Mouse (Mus musculus): ENCODE data around the gene Coq8b. TPM values are rescaled to one million over a fixed set of nuclear protein-coding genes. Genes with fewer than 3 reads are reported as not detected.

Gene Coq8b
- polyA plus RNA-seq (2012; rRNA removed; ENCODE audit: low replicate concordance): 50.2 and 54.2 TPM in 2 replicates

GRCm38 (mm10) chr7:27232781-27233281, at the start of gene Coq8b:
Gene Coq8b, plus strand, starts transcription at chr7:27233023.

GRCm38 (mm10) chr7:27195681-27196611, 36.9 kb upstream of the Coq8b start, which contains the start of the genes BC024978 and Snrpa:
Gene BC024978, plus strand, starts transcription at chr7:27195781.
Gene Snrpa, minus strand, starts transcription at chr7:27196271.

DNA sequence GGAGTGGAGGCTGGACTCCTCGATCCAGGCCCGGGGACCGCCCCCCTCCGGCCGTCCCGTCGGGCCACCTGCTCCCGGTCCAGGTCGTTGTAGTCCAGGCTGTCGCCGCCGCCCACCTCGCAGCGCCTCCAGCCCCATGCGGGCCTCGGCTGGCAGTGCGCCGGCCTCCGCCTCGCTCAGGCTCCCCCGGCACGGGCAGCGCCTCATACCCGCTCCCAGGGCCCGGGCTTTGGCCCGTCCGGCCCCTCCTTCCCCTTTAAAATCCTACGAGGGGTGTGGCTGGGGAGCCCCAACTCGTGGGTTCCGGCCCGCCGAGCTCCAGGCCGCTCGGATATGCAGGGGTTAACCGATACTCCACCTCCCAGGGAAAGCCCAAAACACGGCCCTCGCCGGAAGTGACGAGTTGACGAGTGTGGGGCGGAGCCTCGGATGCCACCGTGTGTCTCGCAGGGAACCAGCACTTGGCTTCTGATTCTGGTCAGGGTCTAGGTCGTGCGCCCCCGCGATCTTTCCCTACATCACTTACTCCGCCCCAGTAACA, 4.5 kb upstream of the Coq8b start, which contains the start of gene Itpkc:
Gene Itpkc, minus strand, starts transcription at position 381 of the 541 bp plus-strand sequence.

GRCm38 (mm10) chr7:27258205-27258899, 25.5 kb downstream of the Coq8b start, which contains the start of gene Numbl:
Gene Numbl, plus strand, starts transcription at chr7:27258433.

Other genes with a start within 250 kb of the Coq8b start
- gene Cyp2a12, start 203.9 kb upstream of the Coq8b start, polyA plus RNA-seq (2012; rRNA removed; ENCODE audit: low replicate concordance): 0.06 and 0.24 TPM in 2 replicates
- 9.0 and 14.8 TPM in 2 replicates for gene Cyp2f2, start 113.1 kb upstream of the Coq8b start, polyA plus RNA-seq (2012; rRNA removed; ENCODE audit: low replicate concordance)
- gene Cyp2t4, start 79.3 kb upstream of the Coq8b start, polyA plus RNA-seq (2012; rRNA removed; ENCODE audit: low replicate concordance): not detected in 2 replicates
- 83.5 and 96.6 TPM in 2 replicates for gene Egln2, start 66.2 kb upstream of the Coq8b start, polyA plus RNA-seq (2012; rRNA removed; ENCODE audit: low replicate concordance)
- gene Rab4b, start 54.1 kb upstream of the Coq8b start, polyA plus RNA-seq (2012; rRNA removed; ENCODE audit: low replicate concordance): 77.9 and 79.4 TPM in 2 replicates
- gene Gm21983, start 51.9 kb upstream of the Coq8b start, polyA plus RNA-seq (2012; rRNA removed; ENCODE audit: low replicate concordance): 0.17 TPM in 1 of 2 replicates, not detected in the other
- gene Mia, start 51.9 kb upstream of the Coq8b start, polyA plus RNA-seq (2012; rRNA removed; ENCODE audit: low replicate concordance): 1.1 TPM in 1 of 2 replicates, not detected in the other
- 20.1 and 21.9 TPM in 2 replicates for gene BC024978, start 37.2 kb upstream of the Coq8b start, polyA plus RNA-seq (2012; rRNA removed; ENCODE audit: low replicate concordance)
- gene Snrpa, start 36.8 kb upstream of the Coq8b start, polyA plus RNA-seq (2012; rRNA removed; ENCODE audit: low replicate concordance): 111 and 233 TPM in 2 replicates
- gene Itpkc, start 4.4 kb upstream of the Coq8b start, polyA plus RNA-seq (2012; rRNA removed; ENCODE audit: low replicate concordance): 7.3 and 14.0 TPM in 2 replicates
- 30.1 and 76.4 TPM in 2 replicates for gene Numbl, start 25.4 kb downstream of the Coq8b start, polyA plus RNA-seq (2012; rRNA removed; ENCODE audit: low replicate concordance)
- gene Ltbp4, start 104.7 kb downstream of the Coq8b start, polyA plus RNA-seq (2012; rRNA removed; ENCODE audit: low replicate concordance): 418 and 455 TPM in 2 replicates
- 52.2 and 84.5 TPM in 2 replicates for gene Shkbp1, start 123.0 kb downstream of the Coq8b start, polyA plus RNA-seq (2012; rRNA removed; ENCODE audit: low replicate concordance)
- gene Gm20479, start 124.4 kb downstream of the Coq8b start, polyA plus RNA-seq (2012; rRNA removed; ENCODE audit: low replicate concordance): 3.5 TPM in 1 of 2 replicates, not detected in the other
- 0.20 and 1.8 TPM in 2 replicates for gene Sptbn4, start 214.7 kb downstream of the Coq8b start, polyA plus RNA-seq (2012; rRNA removed; ENCODE audit: low replicate concordance)
- 102 and 175 TPM in 2 replicates for gene Blvrb, start 215.0 kb downstream of the Coq8b start, polyA plus RNA-seq (2012; rRNA removed; ENCODE audit: low replicate concordance)
- gene Sertad3, start 240.7 kb downstream of the Coq8b start, polyA plus RNA-seq (2012; rRNA removed; ENCODE audit: low replicate concordance): 13.2 and 20.4 TPM in 2 replicates